8 mouse cellular contexts compared by ENCODE assay signal in genomic region chr4:58749101-58749500, GRCm38 (mm10). TPM values are rescaled to one million over a fixed set of nuclear protein-coding genes. Genes with fewer than 3 reads are reported as not detected.
DNase-seq lines count a peak whose midpoint lies in the region; ATAC-seq lines count a peak whose summit lies in the region.

No protein-coding gene starts in this region.

- H3K27ac ChIP-seq in stomach, embryonic 16.5 days (ENCODE audit: low read length): peak overlapping the region; percentile 79

- ATAC-seq in stomach, embryonic 16.5 days (ENCODE audit: insufficient read depth, low FRiP score): no peak

- DNase-seq in embryo, embryonic 10 days (ENCODE audit: low spot score): peak; percentile 19
- no peak for DNase-seq in embryo, embryonic 9.5 days (ENCODE audit: extremely low spot score)
- peak; percentile 39 for DNase-seq in R1 (ENCODE audit: low read depth, low spot score)
- peak; percentile 35 for DNase-seq in gastrocnemius, postnatal 14 days
- DNase-seq in kidney, postnatal 14 days: peak; percentile 57
- DNase-seq in spleen, postnatal 36 days (ENCODE audit: low spot score in 2 of 2): no peak
- DNase-seq in right cerebral cortex, postnatal 25 days: no peak

- peak overlapping the region; percentile 54 for H3K9ac ChIP-seq in stomach, embryonic 16.5 days (ENCODE audit: low read length)

- 26% methylated on average over 10 of the region's 10 CpGs for WGBS in stomach, embryonic 16.5 days

- H3K4me2 ChIP-seq in stomach, embryonic 16.5 days (ENCODE audit: low read depth, low read length): peak overlapping the region; percentile 46

- peaks cover 3% of the 10 kb centered on the region; the same call in 1 of the 2 replicates for H3K4me1 ChIP-seq in stomach, embryonic 16.5 days (ENCODE audit: control insufficient read depth, insufficient read depth, low read length)

- no peaks in the 10 kb centered on the region for H3K36me3 ChIP-seq in stomach, embryonic 16.5 days (ENCODE audit: control insufficient read depth, insufficient read depth, low read length)

- H3K27me3 ChIP-seq in stomach, embryonic 16.5 days (ENCODE audit: control insufficient read depth, insufficient read depth, low read length): no peaks in the 10 kb centered on the region

- intact Hi-C loops in gastrocnemius, postnatal 14 days (cut with DNase I; ENCODE audit: low total_unique reads): loop anchor here (10.0 kb wide), 1 partner anchor 324 kb away; no protein-coding TSS in a partner anchor

- 0 out of 2 replicates have a peak overlapping the region, but pooled peaks have one; percentile 7 for H3K4me3 ChIP-seq in stomach, embryonic 16.5 days (replicated peaks; ENCODE audit: low read length)

- H3K9me3 ChIP-seq in stomach, embryonic 16.5 days (replicated peaks; ENCODE audit: control insufficient read depth, low read length): no peaks in the 10 kb centered on the region

RNA-seq across cellular contexts. Expression of gene Olfr267, which starts 38.4 kb away (rescaled TPM):
- total RNA-seq in gastrocnemius, postnatal 14 days (2021): under 1 TPM; 0.10 to 0.22 TPM
- polyA plus RNA-seq in stomach, embryonic 16.5 days (2015; fragmentation: Nextera tagmentation; extraction: Ambion mirVana): not detected in 2 replicates

Comparison
In these comparisons a context has a peak if more than half of its experiments do, and no peak if none do; other contexts are left out.
1. DNase-seq: peak in embryo, embryonic 10 days (single experiment), R1 (single experiment), gastrocnemius, postnatal 14 days (single experiment) and kidney, postnatal 14 days (single experiment); none in embryo, embryonic 9.5 days (single experiment), spleen, postnatal 36 days (0 of 2) and right cerebral cortex, postnatal 25 days (single experiment).